Mouse (Mus musculus) heart, adult 2 months (tissue): Measurements from ENCODE around the gene Olfr279.

Source experiments
- CTCF ChIP-seq: fragments of 200-600 bp; IDR thresholded peaks from 2 replicates; pipeline ENCODE4 v1.8.1; 2022; ENCODE audit warnings: antibody characterized with exemption, mild to moderate bottlenecking, moderate library complexity
- POLR2A ChIP-seq: fragments of 200-500 bp; IDR thresholded peaks from 2 replicates; pipeline ENCODE4 v1.6.1; 2011; ENCODE audit warnings: mild to moderate bottlenecking, low read depth, low read length, control low read depth; ENCODE audit not compliant: insufficient read depth

DNA sequence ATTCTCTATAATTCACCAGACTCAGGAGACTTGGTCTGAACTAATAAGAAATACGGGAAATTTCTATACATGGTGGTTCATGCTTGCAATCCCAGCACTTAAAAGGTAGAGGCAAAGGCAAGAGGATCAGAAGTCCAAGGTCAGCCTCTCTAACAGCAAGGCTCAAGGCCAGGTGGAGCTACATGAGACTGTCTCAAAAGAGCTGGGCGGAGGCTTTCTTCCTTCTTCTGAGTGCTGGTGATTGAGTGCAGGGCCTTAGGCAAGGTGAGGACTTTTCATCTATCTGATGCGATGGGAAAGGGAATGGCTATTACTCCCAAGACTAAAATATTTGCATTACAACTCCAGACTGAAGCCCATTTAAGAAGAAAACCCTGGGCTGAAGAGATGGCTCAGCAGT lies 52.9 kb downstream of the Olfr279 start:
- TF ChIP-seq CTCF (no peak), POLR2A (no peak)
